Mouse (Mus musculus) brain, embryonic 14.5 days (tissue): ENCODE measurements around the gene Sesn2.

Experiments
- CTCF ChIP-seq: fragments of 200-500 bp; IDR thresholded peaks from 2 replicates; pipeline ENCODE4 v1.5.1; 2012; ENCODE audit warnings: inconsistent platforms, mild to moderate bottlenecking, moderate library complexity, borderline replicate concordance; ENCODE audit not compliant: insufficient read depth, insufficient read length; ENCODE audit errors: extremely low read depth
- POLR2A ChIP-seq: fragments of 200-500 bp; IDR thresholded peaks from 2 replicates; pipeline ENCODE4 v1.6.1; 2012; ENCODE audit warnings: mild to moderate bottlenecking, inconsistent platforms, borderline replicate concordance; ENCODE audit not compliant: poor library complexity, insufficient read depth, insufficient read length, severe bottlenecking; ENCODE audit errors: extremely low read depth

DNA sequence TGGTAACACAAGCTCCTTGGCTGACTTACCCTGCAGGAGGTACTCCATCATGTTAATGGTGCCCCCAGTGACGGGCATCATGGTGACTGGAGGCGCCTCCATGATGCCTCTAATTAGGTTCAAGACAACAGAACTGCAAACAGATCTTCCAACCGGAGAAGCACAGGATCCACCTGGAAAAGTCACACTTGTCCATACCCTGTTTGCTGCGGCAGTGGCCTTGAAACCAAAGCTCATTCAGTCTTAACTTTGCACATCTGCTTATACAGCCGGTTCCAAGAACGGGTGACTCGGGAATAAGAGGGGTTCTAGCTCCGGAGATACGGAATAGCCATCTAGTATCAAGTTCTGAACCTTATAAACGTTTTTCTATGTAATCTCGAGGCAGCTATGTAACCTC is 47.5 kb downstream of the Sesn2 start:
- TF ChIP-seq CTCF (no peak), POLR2A (no peak)
